In the genomic region with DNA sequence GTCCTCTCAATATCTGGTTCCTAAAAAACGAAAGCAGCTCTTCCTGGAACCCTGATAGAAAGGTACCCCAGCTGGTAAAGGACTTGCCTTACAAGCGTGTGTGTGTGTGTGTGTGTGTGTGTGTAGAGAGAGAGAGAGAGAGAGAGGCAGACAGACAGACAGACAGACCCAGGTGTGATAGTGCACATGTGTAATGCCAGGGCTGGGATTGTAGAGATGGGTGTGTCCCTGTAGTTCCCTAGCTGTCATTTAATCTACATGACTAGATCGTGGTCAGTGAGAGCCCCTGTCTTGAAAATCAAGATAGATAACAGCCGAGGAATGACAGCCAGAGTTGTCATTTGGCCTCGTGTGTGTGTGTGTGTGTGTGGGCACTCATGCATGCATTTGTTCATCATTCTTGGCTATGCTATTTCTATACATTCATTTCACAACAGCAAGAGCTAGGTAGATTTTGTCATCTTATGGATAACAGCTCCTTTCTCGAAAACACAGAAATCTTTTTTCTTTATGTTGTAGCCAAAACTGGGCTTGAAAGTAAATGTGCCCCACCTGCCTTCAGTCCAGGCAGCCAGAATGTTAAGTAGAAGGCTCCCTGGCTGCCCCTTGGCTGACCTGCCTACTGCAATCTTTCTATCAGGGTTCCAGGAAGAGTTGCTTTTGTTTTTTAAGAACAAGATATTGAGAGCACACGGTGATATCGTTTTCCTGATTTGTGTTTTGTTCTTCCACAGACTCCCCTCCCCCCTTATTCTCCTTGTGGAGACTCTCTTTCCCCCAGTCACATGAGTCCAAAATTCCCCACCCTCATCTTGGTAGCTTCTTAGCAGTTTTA, we compare ENCODE assay signal across 25 mouse cellular contexts. TPM values are rescaled to one million over a fixed set of nuclear protein-coding genes. Genes with fewer than 3 reads are reported as not detected.
DNase-seq lines count a peak whose midpoint lies in the region; ATAC-seq and TF ChIP-seq lines count a peak whose summit lies in the region.
"Had no signal": no experiment of that assay in that cellular context is flagged by ENCODE, and none has a peak within 500 bp of the region (broad histone marks: within the 10 kb centered on the region; RNA-seq: fewer than 3 reads in every experiment).

No protein-coding gene starts in this region.

- H3K36me3 ChIP-seq in liver, adult 2 months (ENCODE audit: control insufficient read depth, insufficient read depth, low read length), result no peaks in the 10 kb centered on the region
- no peaks in the 10 kb centered on the region for H3K36me3 ChIP-seq in liver, embryonic 12.5 days
- no peaks in the 10 kb centered on the region for H3K36me3 ChIP-seq in spleen, adult 2 months (ENCODE audit: control insufficient read depth, insufficient read depth, low read length)
- H3K36me3 ChIP-seq: embryonic facial prominence, embryonic 12.5 days; forebrain, embryonic 10.5 days; intestine, embryonic 15.5 days; limb, embryonic 12.5 days; liver, embryonic 13.5 days had no signal

- peaks cover 2% of the 10 kb centered on the region; the same call in 1 of the 2 replicates for H3K4me1 ChIP-seq in liver, adult 2 months (ENCODE audit: control insufficient read depth, insufficient read depth, low read length)
- H3K4me1 ChIP-seq in liver, embryonic 12.5 days, result peaks cover 11% of the 10 kb centered on the region
- peaks cover 33% of the 10 kb centered on the region for H3K4me1 ChIP-seq in spleen, adult 2 months (ENCODE audit: control insufficient read depth, insufficient read depth, insufficient read length)

- no peak for TF ChIP-seq CTCF in liver, adult 2 months (IDR thresholded peaks at IDR 0.05; ENCODE audit: low read depth, low read length)
- no peak for TF ChIP-seq CTCF in spleen, adult 2 months (IDR thresholded peaks at IDR 0.05; ENCODE audit: extremely low read depth, insufficient read depth, insufficient read length, insufficient replicate concordance)

- H3K27me3 ChIP-seq in liver, adult 2 months (ENCODE audit: control insufficient read depth, insufficient read depth, low read length), result no peaks in the 10 kb centered on the region
- peaks cover 21% of the 10 kb centered on the region for H3K27me3 ChIP-seq in liver, embryonic 12.5 days (replicated peaks)
- H3K27me3 ChIP-seq in spleen, adult 2 months (ENCODE audit: control insufficient read depth, insufficient read depth, low read length), result no peaks in the 10 kb centered on the region
- H3K27me3 ChIP-seq: embryonic facial prominence, embryonic 12.5 days; intestine, embryonic 15.5 days; limb, embryonic 12.5 days had no signal

- peak; percentile 50 for DNase-seq in CD4-positive, CD25-positive, alpha-beta regulatory T cell, adult 2 months (ENCODE audit: low read depth, low spot score)
- no peak for DNase-seq in liver, adult 2 months (ENCODE audit: extremely low read depth, low read depth, low spot score)
- DNase-seq in spleen, adult 2 months (ENCODE audit: low read depth in 1 of 2, low spot score in 2 of 2), result no peak
- no peak for DNase-seq in spleen, postnatal 14 days (ENCODE audit: low spot score in 2 of 2)
- DNase-seq in naive thymus-derived CD4-positive, alpha-beta T cell, adult 2 months (ENCODE audit: low read depth), result peak; percentile 48
- DNase-seq in frontal cortex, postnatal 25 days (ENCODE audit: low spot score in 2 of 2), result no peak
- DNase-seq: adrenal gland, postnatal 14 days; cerebellum, adult 11 months; cerebellum, adult 9-10 months; cerebellum, postnatal 36 days; kidney, adult 2 months; kidney, postnatal 14 days; liver, embryonic 13.5 days; lung, adult 2 months; midbrain, embryonic 14.5 days; right cerebral cortex, postnatal 25 days; thymus, postnatal 25 days had no signal

- peak overlapping the region; percentile 64 for H3K27ac ChIP-seq in liver, adult 2 months (replicated peaks; ENCODE audit: insufficient read depth, low read depth, low read length)
- H3K27ac ChIP-seq in liver, embryonic 12.5 days, result no peak overlapping the region
- H3K27ac ChIP-seq in spleen, adult 2 months (ENCODE audit: insufficient read depth, low read length), result peak overlapping the region; percentile 16; the same call in 1 of the 2 replicates
- H3K27ac ChIP-seq: embryonic facial prominence, embryonic 12.5 days; forebrain, embryonic 10.5 days; intestine, embryonic 15.5 days; limb, embryonic 12.5 days; liver, embryonic 13.5 days had no signal

- ATAC-seq in CD4-positive, CD25-positive, alpha-beta regulatory T cell, adult 4 months, result no peak
- ATAC-seq in liver, embryonic 12.5 days, result no peak
- ATAC-seq: forebrain, embryonic 16.5 days; hindbrain, embryonic 16.5 days; intestine, embryonic 15.5 days had no signal

- no peak overlapping the region for H3K4me2 ChIP-seq in liver, embryonic 12.5 days
- H3K4me2 ChIP-seq: embryonic facial prominence, embryonic 12.5 days; intestine, embryonic 15.5 days; limb, embryonic 12.5 days; liver, embryonic 13.5 days had no signal

- TF ChIP-seq POLR2A in liver, adult 2 months (IDR thresholded peaks at IDR 0.05; ENCODE audit: extremely low read depth, insufficient read depth, low read length), result no peak
- no peak for TF ChIP-seq POLR2A in spleen, adult 2 months (IDR thresholded peaks at IDR 0.05; ENCODE audit: low read depth, low read length)

- WGBS in liver, adult 2 months, result 63% methylated on average over 8 of the region's 8 CpGs
- 30% methylated on average over 8 of the region's 8 CpGs for WGBS in liver, embryonic 12.5 days (ENCODE audit: insufficient replicate concordance)
- WGBS in spleen, adult 2 months, result 34% methylated on average over 8 of the region's 8 CpGs

- H3K9me3 ChIP-seq in liver, embryonic 12.5 days (replicated peaks), result no peaks in the 10 kb centered on the region
- H3K9me3 ChIP-seq: embryonic facial prominence, embryonic 12.5 days; forebrain, embryonic 10.5 days; intestine, embryonic 15.5 days; limb, embryonic 12.5 days; liver, embryonic 13.5 days had no signal

- no peak overlapping the region for H3K9ac ChIP-seq in liver, adult 2 months (ENCODE audit: low read depth, low read length)
- no peak overlapping the region for H3K9ac ChIP-seq in liver, embryonic 12.5 days
- H3K9ac ChIP-seq: embryonic facial prominence, embryonic 12.5 days; intestine, embryonic 15.5 days; limb, embryonic 12.5 days; liver, embryonic 13.5 days had no signal

- no peak overlapping the region for H3K4me3 ChIP-seq in liver, adult 2 months (ENCODE audit: insufficient read depth, low read depth, low read length)
- no peak overlapping the region for H3K4me3 ChIP-seq in liver, embryonic 12.5 days
- no peak overlapping the region for H3K4me3 ChIP-seq in spleen, adult 2 months (ENCODE audit: extremely low read depth, insufficient read depth, insufficient read length)
- H3K4me3 ChIP-seq: embryonic facial prominence, embryonic 12.5 days; forebrain, embryonic 10.5 days; intestine, embryonic 15.5 days; limb, embryonic 12.5 days; liver, embryonic 13.5 days had no signal

- no peaks in the 10 kb centered on the region for H3K79me2 ChIP-seq in liver, adult 2 months (ENCODE audit: control insufficient read depth, insufficient read depth, low read length)

RNA-seq across cellular contexts. Expression of a gene that starts 28.4 kb away (rescaled TPM):
- polyA plus RNA-seq in CD4-positive, CD25-positive, alpha-beta regulatory T cell, adult 4 months (2017; shearing (Covaris generic)), result 10 to 100 TPM; 52.9 to 65.9 TPM
- total RNA-seq in liver, adult 2 months (2014; rRNA removed), result 70.2 and 82.8 TPM in 2 replicates
- 16.0 and 18.9 TPM in 2 replicates for polyA plus RNA-seq in liver, adult 2 months (2012; rRNA removed)
- 10.1 and 11.1 TPM in 2 replicates for polyA plus RNA-seq in liver, embryonic 12.5 days (2016; fragmentation: Nextera tagmentation; extraction: Ambion mirVana)
- 19.5 and 20.7 TPM in 2 replicates for polyA plus RNA-seq in spleen, adult 2 months (2012; rRNA removed)

Comparison
In these comparisons a context has a peak if more than half of its experiments do, and no peak if none do; other contexts are left out.
1. DNase-seq: peak in CD4-positive, CD25-positive, alpha-beta regulatory T cell, adult 2 months (single experiment) and naive thymus-derived CD4-positive, alpha-beta T cell, adult 2 months (single experiment); none in liver, adult 2 months (single experiment), spleen, adult 2 months (0 of 2), spleen, postnatal 14 days (0 of 2) and frontal cortex, postnatal 25 days (0 of 2).